Mouse (Mus musculus) kidney, adult 2 months (tissue): ENCODE results near the gene Gm49396.

Source experiments
- CTCF ChIP-seq: fragments of 200-500 bp; conservative IDR thresholded peaks from 2 replicates; pipeline ENCODE4 v1.5.1; 2011; ENCODE audit warnings: low read depth, mild to moderate bottlenecking, control low read depth, low read length, moderate library complexity, mixed read lengths; ENCODE audit not compliant: insufficient read depth, insufficient read length
- POLR2A ChIP-seq: fragments of 200-500 bp; IDR thresholded peaks from one replicate; pipeline ENCODE4 v1.6.1; 2011; ENCODE audit warnings: low read depth, low read length, control low read depth

GRCm38 (mm10) chr7:30584339-30584738 lies 21.2 kb downstream of the Gm49396 start:
- TF ChIP-seq CTCF (no peak), POLR2A (no peak)
